Mouse (Mus musculus): Measurements from ENCODE around the gene Acan.

The Acan gene

GRCm38 (mm10) chr7:79139328-79139824 is 86.1 kb downstream of the Acan start:
- in situ Hi-C loops (cut with MboI, MseI) = no loop called here

DNA sequence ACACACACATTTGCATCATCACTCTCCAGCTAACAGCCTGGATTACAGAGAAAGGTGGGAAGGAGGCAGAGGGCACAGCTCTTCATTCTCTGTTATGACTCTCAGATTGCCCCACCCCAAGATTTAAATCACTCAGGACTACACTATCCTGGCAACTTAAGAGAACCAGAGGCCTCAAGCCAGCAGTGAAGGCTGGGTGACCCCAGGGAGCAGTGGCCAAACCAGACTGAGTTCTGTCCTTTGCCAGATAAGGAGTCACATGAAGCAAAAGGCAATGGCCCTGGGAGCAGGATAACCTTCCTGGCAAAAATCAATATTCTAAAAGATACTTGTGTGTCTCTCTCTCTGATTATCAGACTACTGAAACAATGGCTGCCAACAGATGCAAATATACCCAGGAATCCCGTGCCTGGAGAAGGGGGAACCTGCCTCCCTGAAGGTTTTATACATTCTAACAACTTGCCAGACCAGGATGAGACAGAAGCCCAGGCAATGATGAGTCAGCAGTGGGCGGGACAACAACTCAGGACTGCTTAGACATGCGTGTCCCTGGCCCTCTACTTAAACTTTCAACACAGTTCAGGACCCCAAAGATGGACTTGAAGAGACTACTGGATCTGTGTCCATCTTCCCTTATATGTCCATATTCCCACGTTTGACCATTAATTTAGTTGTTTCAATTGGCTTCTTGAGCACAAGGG is 86.8 kb downstream of the Acan start:
- in situ Hi-C loops (cut with MboI, MseI) = loop anchor here (5.0 kb wide), 1 partner anchor 97 kb away; no protein-coding TSS in a partner anchor

- in situ Hi-C loops (cut with MboI, MseI) = loop anchor here (5.0 kb wide), 1 partner anchor 96 kb away; no protein-coding TSS in a partner anchor
These were observed 87.6 kb downstream of the Acan start for GRCm38 (mm10) chr7:79140897-79141296.

- in situ Hi-C loops (cut with MboI, MseI) = loop anchor here (5.0 kb wide), 1 partner anchor 200 kb away; no protein-coding TSS in a partner anchor
These were observed 93.9 kb downstream of the Acan start for GRCm38 (mm10) chr7:79147011-79147837.

DNA sequence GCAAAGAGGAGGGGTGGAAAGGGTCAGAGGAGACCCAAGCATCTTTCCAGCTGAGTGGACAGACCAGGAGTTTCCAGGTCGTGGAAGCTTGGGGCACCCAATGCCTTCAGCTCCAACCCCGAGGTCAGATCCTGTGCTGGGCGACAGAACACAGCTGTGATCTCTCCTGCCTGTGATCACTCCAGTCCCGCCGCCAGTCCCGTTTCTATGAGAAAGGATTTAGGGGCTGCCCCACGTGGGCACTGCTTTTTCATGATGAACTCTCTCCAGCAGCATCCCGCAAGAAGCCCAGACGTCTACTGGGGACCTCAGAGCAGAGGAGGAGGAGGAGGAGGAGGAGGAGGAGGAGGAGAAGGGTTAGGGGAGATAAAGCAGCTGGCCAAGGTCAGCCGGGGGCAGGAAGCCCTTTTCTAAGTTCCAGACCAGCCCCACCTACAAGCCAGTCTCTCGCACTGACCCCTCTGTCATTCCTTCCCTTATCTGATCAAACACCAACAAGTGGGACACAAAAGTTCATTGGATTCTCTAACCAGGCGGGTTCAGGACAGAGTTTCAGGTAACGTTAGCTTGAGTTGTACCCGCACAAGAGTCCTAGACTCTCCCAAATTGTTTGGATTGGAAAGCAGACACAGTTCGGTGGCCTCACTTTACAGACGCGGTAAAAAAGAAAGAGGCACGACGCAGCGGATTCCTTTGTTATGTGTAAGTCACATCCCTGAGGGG is 94.8 kb downstream of the Acan start:
- in situ Hi-C loops (cut with MboI, MseI) = loop anchor here (5.0 kb wide), 1 partner anchor 199 kb away; no protein-coding TSS in a partner anchor

DNA sequence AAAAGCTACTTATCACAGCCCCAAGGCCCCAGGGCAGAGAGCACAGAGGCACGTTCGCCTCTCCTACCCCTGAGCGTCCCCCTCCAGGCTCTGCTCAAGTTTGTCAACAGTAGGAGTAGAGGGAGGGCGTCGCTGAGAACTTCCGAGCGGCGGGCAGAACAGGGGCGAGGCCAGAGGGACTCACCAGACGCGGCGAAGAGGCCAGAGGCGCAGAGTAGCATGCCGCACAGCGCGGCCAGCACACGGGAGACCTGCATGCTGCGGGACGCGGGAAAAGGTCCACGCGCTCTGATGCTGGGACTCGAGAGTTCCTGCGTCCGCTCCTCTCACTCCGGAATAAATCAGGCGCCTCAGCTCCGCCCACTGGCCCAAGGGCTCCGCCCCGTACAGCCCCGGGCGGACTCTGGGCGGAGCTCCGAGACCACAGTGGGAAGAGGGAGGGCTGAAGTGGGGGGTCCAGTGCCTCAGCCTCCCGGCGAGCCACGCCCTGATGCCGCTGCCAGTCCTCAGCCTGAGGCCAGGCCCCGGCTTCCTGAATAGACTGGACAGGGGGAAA is 95.5 kb downstream of the Acan start, which contains the start of gene Mfge8:
Mfge8 (minus strand) TSS at position 350 of the 556 bp plus-strand sequence.
- in situ Hi-C loops (cut with MboI, MseI) = loop anchor here (5.0 kb wide), 1 partner anchor 199 kb away; no protein-coding TSS in a partner anchor

DNA sequence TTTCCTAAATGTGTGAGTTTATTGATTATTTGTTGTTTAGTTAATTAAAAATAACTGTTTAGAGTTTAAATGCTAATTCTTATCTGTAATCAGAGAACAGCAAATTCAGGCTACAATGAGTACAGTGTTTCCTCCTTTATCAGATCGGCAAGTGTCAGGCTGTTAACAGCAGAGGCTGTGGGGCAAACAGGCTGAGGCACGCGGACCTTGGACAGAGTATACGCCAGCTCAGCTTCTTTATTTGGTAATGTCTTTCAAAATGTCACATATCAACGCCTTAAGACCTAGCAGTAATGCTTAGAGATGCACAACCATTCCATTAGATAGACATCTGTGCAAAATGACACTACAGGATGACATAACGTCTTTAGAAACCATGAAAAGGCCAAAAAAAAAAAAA is 96.2 kb downstream of the Acan start:
- in situ Hi-C loops (cut with MboI, MseI) = loop anchor here (5.0 kb wide), 1 partner anchor 198 kb away; no protein-coding TSS in a partner anchor

GRCm38 (mm10) chr7:79159406-79159805 is 106.1 kb downstream of the Acan start:
- in situ Hi-C loops (cut with MboI, MseI) = no loop called here

All from T-helper 2 cell (primary cell).